Mouse (Mus musculus) liver, embryonic 14.5 days (tissue): ENCODE measurements around the gene Chid1.

Source experiments
- CTCF ChIP-seq: IDR thresholded peaks from 2 replicates; pipeline ENCODE4 v1.5.1; 2016; ENCODE audit warnings: antibody characterized with exemption, low read depth, control low read depth
- EP300 ChIP-seq: IDR thresholded peaks from 2 replicates; pipeline ENCODE4 v1.6.1; 2016; ENCODE audit warnings: antibody characterized with exemption, low read depth

DNA sequence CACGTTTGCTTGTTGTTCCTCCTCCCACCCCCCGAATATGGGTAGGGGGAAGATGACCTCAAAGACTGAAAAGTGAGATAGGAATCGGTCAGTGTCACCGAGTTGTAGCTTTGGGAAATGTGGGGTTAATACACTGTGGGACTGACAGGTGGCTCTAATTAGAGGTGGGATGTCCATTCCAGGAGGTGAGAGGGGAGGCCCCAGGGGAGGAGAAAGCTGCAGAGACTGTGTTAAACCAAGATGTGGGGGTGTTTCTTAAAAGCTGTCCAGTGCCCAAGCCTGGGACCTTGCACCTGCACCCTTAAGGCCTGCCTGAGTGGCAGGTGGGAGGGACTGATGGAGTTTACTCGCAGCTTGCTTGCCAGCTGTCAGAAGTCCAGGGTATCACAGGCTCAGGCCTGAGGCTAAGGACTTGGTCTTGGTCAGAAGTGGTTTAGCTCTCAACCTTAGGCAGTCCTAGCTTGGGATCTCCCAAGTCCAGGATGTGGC, 77.3 kb downstream of the Chid1 start:
- no peak for TF ChIP-seq CTCF
- TF ChIP-seq EP300, result no peak
